Mouse (Mus musculus) cortical plate, adult 2 months (tissue): ENCODE data around the gene Auts2.

Experiments used
- CTCF ChIP-seq: fragments of 200-500 bp; IDR thresholded peaks from 2 replicates; pipeline ENCODE4 v1.5.1; 2011; ENCODE audit warnings: mild to moderate bottlenecking, control low read depth, low read length; ENCODE audit not compliant: insufficient read depth; ENCODE audit errors: extremely low read depth
- POLR2A ChIP-seq: fragments of 200-500 bp; IDR thresholded peaks from 2 replicates; pipeline ENCODE4 v1.6.1; 2011; ENCODE audit warnings: mild to moderate bottlenecking, low read length, control low read depth; ENCODE audit not compliant: insufficient read depth; ENCODE audit errors: extremely low read depth

- TF ChIP-seq CTCF (no peak), POLR2A (no peak)
Observed at GRCm38 (mm10) chr5:131654206-131654605, 888.9 kb downstream of the Auts2 start.
